Mouse (Mus musculus): ENCODE measurements around the gene Olfr533. TPM values are rescaled to one million over a fixed set of nuclear protein-coding genes. Genes with fewer than 3 reads are reported as not detected.
"Not testable (repeated sequence)": the region's sequence is repeated elsewhere in the genome, so short reads cannot be mapped to it uniquely, and the experiment has no call there.

Olfr533 gene
- polyA plus RNA-seq (2015; fragmentation: Nextera tagmentation; extraction: Ambion mirVana) = 0.09 and 0.19 TPM in 2 replicates

DNA sequence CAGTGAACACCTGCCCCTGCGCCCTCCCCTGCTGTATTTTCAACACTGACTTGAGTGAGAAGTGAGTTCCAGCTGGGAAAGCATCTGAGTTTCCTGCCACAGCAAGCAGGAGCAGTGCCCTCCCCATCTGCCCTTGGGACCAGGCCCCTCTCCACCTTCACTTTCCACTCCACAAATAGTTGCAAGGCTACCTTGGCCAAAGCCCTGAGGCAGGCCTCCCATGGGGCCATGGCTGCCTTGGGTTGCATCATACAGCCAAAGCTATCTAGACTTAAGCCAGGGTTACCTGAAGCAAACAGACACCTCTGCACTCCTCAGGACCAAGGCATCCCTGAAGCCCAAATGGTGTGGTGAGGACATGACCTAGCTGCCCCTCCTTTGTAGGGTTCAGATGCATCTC, at the start of gene Olfr533:
Gene Olfr533 (plus strand): TSS at position 301 of the 400 bp plus-strand sequence.
- not testable (repeated sequence) for ATAC-seq (ENCODE audit: insufficient number of reproducible peaks, low FRiP score, low TSS enrichment, low read depth); H3K4me1 ChIP-seq; H3K4me2 ChIP-seq (replicated peaks)

DNA sequence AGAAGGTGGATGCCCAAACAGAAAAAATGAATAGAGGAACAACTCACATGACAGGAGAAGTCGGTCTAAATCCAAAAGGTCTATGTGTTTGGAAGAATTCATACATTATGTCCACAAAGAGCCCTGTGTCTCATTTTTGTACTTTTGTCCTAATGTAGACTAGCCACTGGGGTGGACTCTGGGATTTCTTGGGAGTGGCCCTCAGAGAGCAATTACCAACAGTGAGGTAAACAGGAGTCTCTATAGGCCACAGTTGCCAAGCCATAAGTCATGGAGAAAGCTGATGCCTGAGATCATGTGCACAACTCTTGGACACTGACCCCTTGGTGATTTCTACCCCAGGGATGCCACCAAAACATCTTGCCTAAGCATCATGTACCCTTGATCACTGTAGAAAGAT, 41.6 kb upstream of the Olfr533 start, which contains the start of gene Olfr532:
Gene Olfr532 (minus strand): TSS at position 101 of the 400 bp plus-strand sequence.
- WGBS = 97% methylated on average over 1 of the region's 1 CpGs
- no peak for ATAC-seq (ENCODE audit: insufficient number of reproducible peaks, low FRiP score, low TSS enrichment, low read depth)
- H3K4me1 ChIP-seq = no peaks in the 10 kb centered on the region
- H3K9ac ChIP-seq = no peak within 1 kb of the TSS
- H3K4me3 ChIP-seq (replicated peaks) = no peak within 1 kb of the TSS
- no peaks in the 10 kb centered on the region for H3K27me3 ChIP-seq
- H3K9me3 ChIP-seq (replicated peaks) = no peaks in the 10 kb centered on the region
- H3K36me3 ChIP-seq = no peaks in the 10 kb centered on the region
- H3K27ac ChIP-seq (replicated peaks) = no peak within 1 kb of the TSS
- no peak within 1 kb of the TSS for H3K4me2 ChIP-seq (replicated peaks)

More for the DNA sequence above, at the start of gene Olfr533:
- 63% methylated on average over 1 of the region's 1 CpGs for WGBS
- H3K9me3 ChIP-seq (replicated peaks); H3K36me3 ChIP-seq; H3K9ac ChIP-seq; H3K27me3 ChIP-seq; H3K27ac ChIP-seq (replicated peaks); H3K4me3 ChIP-seq (replicated peaks): not testable (repeated sequence)

DNA sequence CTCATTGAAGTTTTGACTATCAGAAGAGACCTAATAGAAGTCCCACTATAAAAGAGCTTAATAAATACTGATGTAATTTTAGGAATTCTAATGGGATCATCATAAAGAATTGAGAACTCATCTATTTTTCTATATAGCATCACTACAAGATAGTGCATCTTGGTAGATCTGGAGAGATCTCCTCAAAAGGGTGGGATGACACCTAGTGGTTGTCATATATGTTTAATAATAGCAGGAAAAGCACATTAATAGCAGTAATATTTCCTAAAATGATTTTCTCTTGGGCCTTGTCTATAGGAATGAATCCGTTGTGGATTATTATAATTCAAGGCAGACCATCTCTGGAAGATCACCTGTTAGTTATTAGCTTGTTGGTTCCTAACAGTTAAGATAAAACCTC, 20.0 kb upstream of the Olfr533 start:
- no peak overlapping the region for H3K27ac ChIP-seq (replicated peaks)
- no peak for ATAC-seq (ENCODE audit: insufficient number of reproducible peaks, low FRiP score, low TSS enrichment, low read depth)

DNA sequence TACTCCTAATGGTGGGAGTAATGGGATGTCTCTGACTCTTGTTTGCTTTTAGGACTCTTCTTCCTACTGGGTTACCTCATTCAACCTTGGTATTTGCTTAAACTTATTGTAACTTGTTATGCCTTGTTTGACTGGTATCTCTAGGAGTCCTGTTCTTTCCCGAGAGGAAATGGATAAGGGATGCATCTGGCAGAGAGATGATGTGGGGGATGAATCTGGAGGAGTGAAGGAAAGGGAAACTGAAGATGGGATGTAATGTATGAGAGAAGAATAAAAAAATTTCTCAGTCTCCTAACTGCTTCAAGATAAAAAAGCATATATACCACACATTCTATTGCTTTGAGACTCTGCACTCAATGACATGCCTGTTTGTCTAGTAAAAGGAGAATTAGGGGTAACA, 14.7 kb downstream of the Olfr533 start:
- no peak overlapping the region for H3K4me3 ChIP-seq (replicated peaks)
- H3K27ac ChIP-seq (replicated peaks) = no peak overlapping the region
- no peaks in the 10 kb centered on the region for H3K27me3 ChIP-seq
- ATAC-seq (ENCODE audit: insufficient number of reproducible peaks, low FRiP score, low TSS enrichment, low read depth) = no peak
- no peaks in the 10 kb centered on the region for H3K4me1 ChIP-seq
- peaks cover 5% of the 10 kb centered on the region; the same call in 1 of the 2 replicates for H3K9me3 ChIP-seq (replicated peaks)
- no peak overlapping the region for H3K4me2 ChIP-seq (replicated peaks)
- no peak overlapping the region for H3K9ac ChIP-seq
- H3K36me3 ChIP-seq = no peaks in the 10 kb centered on the region
- 68% methylated on average over 1 of the region's 1 CpGs for WGBS

More for the DNA sequence above, 20.0 kb upstream of the Olfr533 start:
- Histone ChIP-seq H3K27me3 (no peaks in the 10 kb centered on the region), H3K4me1 (no peaks in the 10 kb centered on the region), H3K4me2 (replicated peaks) (no peak overlapping the region), H3K4me3 (replicated peaks) (no peak overlapping the region), H3K36me3 (no peaks in the 10 kb centered on the region), H3K9ac (no peak overlapping the region), H3K9me3 (replicated peaks) (no peaks in the 10 kb centered on the region)
- 51% methylated on average over 1 of the region's 1 CpGs for WGBS

DNA sequence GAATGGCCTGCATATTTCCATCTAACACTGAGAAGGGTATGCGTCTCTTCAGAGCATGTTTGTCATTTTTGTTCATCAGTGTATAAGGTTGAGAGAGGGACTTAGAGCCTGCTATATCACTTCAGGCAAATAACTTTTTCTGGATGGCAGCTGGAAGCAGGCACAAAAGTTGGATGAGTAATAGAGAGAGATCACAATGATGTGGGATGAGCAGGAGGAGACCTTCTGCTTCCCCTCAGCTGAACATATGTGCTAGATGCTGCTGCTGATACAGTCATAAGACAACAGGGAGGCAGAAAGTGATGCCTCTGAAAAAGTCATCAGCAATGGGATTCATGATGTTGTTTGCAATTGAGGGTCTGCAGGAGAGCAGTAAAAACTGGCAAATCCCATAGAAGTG, 15.6 kb downstream of the Olfr533 start:
- H3K4me1 ChIP-seq = no peaks in the 10 kb centered on the region
- H3K36me3 ChIP-seq = no peaks in the 10 kb centered on the region
- no peak overlapping the region for H3K27ac ChIP-seq (replicated peaks)
- no peak overlapping the region for H3K9ac ChIP-seq
- no peak for ATAC-seq (ENCODE audit: insufficient number of reproducible peaks, low FRiP score, low TSS enrichment, low read depth)
- WGBS = 92% methylated on average over 1 of the region's 1 CpGs
- no peak overlapping the region for H3K4me3 ChIP-seq (replicated peaks)
- H3K4me2 ChIP-seq (replicated peaks) = no peak overlapping the region
- H3K27me3 ChIP-seq = no peaks in the 10 kb centered on the region
- H3K9me3 ChIP-seq (replicated peaks) = peaks cover 5% of the 10 kb centered on the region; the same call in 1 of the 2 replicates

DNA sequence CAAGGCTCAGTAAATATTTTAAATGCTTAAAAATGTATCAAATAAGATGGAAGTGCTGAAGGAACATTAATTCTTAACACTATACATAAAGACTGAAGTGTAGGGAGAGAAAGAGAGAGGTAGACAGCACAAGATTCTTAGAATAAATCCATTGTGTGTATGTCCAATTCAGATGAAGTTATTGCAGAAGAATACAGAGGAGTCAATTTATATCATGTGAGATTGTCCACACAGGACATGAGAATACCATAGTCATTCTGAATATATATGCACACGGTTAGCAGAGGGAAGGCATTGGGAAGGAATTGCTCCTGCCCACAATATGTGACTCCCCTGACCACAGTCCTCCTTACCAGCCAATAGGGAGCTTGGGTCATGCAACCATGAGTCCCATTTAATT, 20.7 kb downstream of the Olfr533 start, which contains the start of gene Olfr535:
Gene Olfr535 (plus strand): TSS at position 301 of the 400 bp plus-strand sequence.
- WGBS = 67% methylated on average over 1 of the region's 1 CpGs
- Histone ChIP-seq H3K9me3 (replicated peaks) (no peaks in the 10 kb centered on the region), H3K4me1 (no peaks in the 10 kb centered on the region), H3K9ac (no peak within 1 kb of the TSS), H3K36me3 (no peaks in the 10 kb centered on the region), H3K27me3 (no peaks in the 10 kb centered on the region), H3K27ac (replicated peaks) (no peak within 1 kb of the TSS), H3K4me2 (replicated peaks) (no peak within 1 kb of the TSS), H3K4me3 (replicated peaks) (no peak within 1 kb of the TSS)
- ATAC-seq (ENCODE audit: insufficient number of reproducible peaks, low FRiP score, low TSS enrichment, low read depth) = no peak

DNA sequence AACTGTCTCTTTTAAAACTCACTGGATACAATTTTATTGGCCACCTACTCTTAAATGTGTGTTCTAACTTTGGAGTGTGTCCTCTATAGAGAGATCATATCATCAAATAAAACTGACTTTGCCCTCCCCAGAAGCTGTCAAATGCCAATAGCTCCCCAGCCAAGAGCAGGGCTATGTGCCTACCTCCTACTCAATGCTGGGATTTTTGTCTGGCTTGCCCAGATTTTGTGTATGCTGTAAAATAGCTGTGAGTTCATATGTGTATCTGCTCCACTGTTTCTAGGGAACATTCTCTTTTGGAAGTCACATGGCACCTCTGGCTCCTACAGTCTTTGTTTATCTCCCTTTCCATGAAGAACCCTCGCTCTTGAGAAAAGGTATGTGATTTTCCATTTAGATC, 25.8 kb downstream of the Olfr533 start:
- no peaks in the 10 kb centered on the region for H3K36me3 ChIP-seq
- no peaks in the 10 kb centered on the region for H3K9me3 ChIP-seq (replicated peaks)
- no peaks in the 10 kb centered on the region for H3K27me3 ChIP-seq
- WGBS = 67% methylated on average over 1 of the region's 1 CpGs
- H3K27ac ChIP-seq (replicated peaks) = no peak overlapping the region
- no peak overlapping the region for H3K4me3 ChIP-seq (replicated peaks)
- H3K4me1 ChIP-seq = no peaks in the 10 kb centered on the region
- no peak overlapping the region for H3K9ac ChIP-seq
- ATAC-seq (ENCODE audit: insufficient number of reproducible peaks, low FRiP score, low TSS enrichment, low read depth) = no peak
- no peak overlapping the region for H3K4me2 ChIP-seq (replicated peaks)

DNA sequence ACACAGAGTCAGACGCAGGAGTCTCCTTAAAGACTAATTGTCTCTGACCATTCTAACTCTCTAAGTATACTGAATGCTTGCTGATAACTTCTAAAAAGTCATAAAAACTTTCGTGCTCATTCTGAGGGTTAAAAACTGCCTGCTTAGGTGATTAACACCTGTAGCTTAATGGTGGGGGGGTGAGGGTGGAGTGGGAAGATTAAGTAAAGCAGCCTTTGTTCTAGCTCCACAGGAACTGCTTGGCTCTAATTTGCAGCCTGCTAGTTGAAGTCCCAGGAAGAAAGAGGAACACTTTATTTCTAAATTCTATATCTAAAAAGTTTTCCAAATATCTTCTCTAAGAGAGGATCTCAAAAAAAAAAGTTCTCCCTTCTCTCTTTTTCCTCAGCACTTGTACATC, 31.1 kb downstream of the Olfr533 start:
- H3K9ac ChIP-seq = no peak overlapping the region
- no peaks in the 10 kb centered on the region for H3K27me3 ChIP-seq
- no peak overlapping the region for H3K4me3 ChIP-seq (replicated peaks)
- H3K36me3 ChIP-seq = no peaks in the 10 kb centered on the region
- no peak overlapping the region for H3K4me2 ChIP-seq (replicated peaks)
- no peaks in the 10 kb centered on the region for H3K9me3 ChIP-seq (replicated peaks)
- WGBS = 46% methylated on average over 2 of the region's 2 CpGs
- H3K4me1 ChIP-seq = no peaks in the 10 kb centered on the region
- no peak for ATAC-seq (ENCODE audit: insufficient number of reproducible peaks, low FRiP score, low TSS enrichment, low read depth)
- no peak overlapping the region for H3K27ac ChIP-seq (replicated peaks)

DNA sequence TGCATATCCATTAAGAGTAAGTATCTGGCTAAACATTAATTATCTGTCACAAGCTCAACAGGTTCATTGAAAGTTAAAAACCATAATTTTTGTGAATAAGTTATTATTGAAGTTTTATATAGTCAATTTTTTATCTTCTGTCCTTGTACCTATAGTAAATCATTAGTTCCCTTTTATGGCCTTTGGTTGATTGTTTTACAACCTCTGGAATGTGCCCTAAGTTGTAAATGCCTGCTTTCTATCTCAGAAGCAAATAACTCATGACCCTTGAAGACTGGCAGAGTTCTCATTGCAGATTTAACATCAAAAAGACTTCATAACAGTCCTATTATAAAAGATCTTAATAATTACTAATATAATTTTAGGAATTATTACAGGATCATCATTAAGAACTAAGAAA, 31.5 kb downstream of the Olfr533 start:
- no peak overlapping the region for H3K4me3 ChIP-seq (replicated peaks)
- no peak overlapping the region for H3K9ac ChIP-seq
- ATAC-seq (ENCODE audit: insufficient number of reproducible peaks, low FRiP score, low TSS enrichment, low read depth) = no peak
- H3K36me3 ChIP-seq = no peaks in the 10 kb centered on the region
- no peaks in the 10 kb centered on the region for H3K27me3 ChIP-seq
- H3K4me2 ChIP-seq (replicated peaks) = no peak overlapping the region
- no peaks in the 10 kb centered on the region for H3K4me1 ChIP-seq
- H3K27ac ChIP-seq (replicated peaks) = no peak overlapping the region
- no peaks in the 10 kb centered on the region for H3K9me3 ChIP-seq (replicated peaks)

DNA sequence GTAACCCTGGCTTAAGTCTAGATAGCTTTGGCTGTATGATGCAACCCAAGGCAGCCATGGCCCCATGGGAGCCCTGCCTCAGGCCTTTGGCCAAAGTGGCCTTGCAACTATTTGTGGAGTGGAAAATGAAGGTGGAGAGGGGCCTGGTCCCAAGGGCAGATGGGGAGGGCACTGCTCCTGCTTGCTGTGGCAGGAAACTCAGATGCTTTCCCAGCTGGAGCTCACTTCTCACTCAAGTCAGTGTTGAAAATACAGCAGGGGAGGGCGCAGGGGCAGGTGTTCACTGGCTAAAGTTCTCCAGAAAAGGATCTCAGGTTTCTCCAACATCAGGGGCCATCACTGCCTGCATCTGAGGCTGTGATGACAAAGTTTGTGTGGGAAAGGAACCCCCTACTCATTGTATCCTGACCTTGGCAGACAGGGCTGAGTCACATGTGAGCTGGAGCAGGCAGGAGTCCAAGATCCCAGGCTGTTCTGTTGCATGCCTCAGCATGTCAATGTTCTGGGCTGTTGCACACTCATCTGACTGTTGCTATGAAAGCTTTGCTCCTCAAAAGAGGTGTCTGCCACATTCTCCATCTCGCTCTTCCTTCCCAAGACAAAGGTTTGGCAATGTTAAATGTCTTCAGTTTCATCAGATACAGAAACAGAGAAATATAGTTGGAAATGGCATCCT, 44.3 kb downstream of the Olfr533 start, which contains the start of gene Olfr536:
Gene Olfr536 (minus strand): TSS at position 51 of the 676 bp plus-strand sequence.
- ATAC-seq (ENCODE audit: insufficient number of reproducible peaks, low FRiP score, low TSS enrichment, low read depth); H3K4me1 ChIP-seq; H3K9ac ChIP-seq; H3K36me3 ChIP-seq; H3K27ac ChIP-seq (replicated peaks); H3K9me3 ChIP-seq (replicated peaks); H3K4me2 ChIP-seq (replicated peaks); H3K4me3 ChIP-seq (replicated peaks); H3K27me3 ChIP-seq: not testable (repeated sequence)
- whole genome bisulfite sequencing = 73% methylated on average over 2 of the region's 2 CpGs

Data from embryonic facial prominence, embryonic 15.5 days (tissue).